Mouse (Mus musculus) thymus, adult 2 months (tissue): ENCODE results near the gene Fkbp6. TPM values are rescaled to one million over a fixed set of nuclear protein-coding genes. Genes with fewer than 3 reads are reported as not detected.

ENCODE experiments used
- DNase-seq: peaks from one replicate; pipeline ENCODE4 v3.0.0; 2021
- H3K27ac ChIP-seq: fragments of 200-500 bp; 2 replicates; pipeline ENCODE4 v1.5.1; 2012; ENCODE audit warnings: low read length, control low read depth; ENCODE audit not compliant: control insufficient read depth, insufficient read depth
- H3K27me3 ChIP-seq: fragments of 200-500 bp; 2 replicates; pipeline ENCODE4 v1.6.1; 2012; ENCODE audit warnings: mild to moderate bottlenecking, low read length, moderate library complexity, mixed read lengths; ENCODE audit not compliant: control insufficient read depth, insufficient read depth
- H3K36me3 ChIP-seq: fragments of 200-500 bp; 2 replicates; pipeline ENCODE4 v1.6.1; 2012; ENCODE audit warnings: mild to moderate bottlenecking, low read length, moderate library complexity; ENCODE audit not compliant: control insufficient read depth, insufficient read depth
- H3K4me1 ChIP-seq: fragments of 200-500 bp; replicated peaks from 2 replicates; pipeline ENCODE4 v1.6.1; 2012; ENCODE audit warnings: low read length; ENCODE audit not compliant: control insufficient read depth, insufficient read depth
- H3K4me3 ChIP-seq: fragments of 200-500 bp; 2 replicates; pipeline ENCODE4 v1.5.1; 2012; ENCODE audit warnings: mild to moderate bottlenecking, low read length, control low read depth, moderate library complexity; ENCODE audit not compliant: control insufficient read depth, insufficient read depth
- CTCF ChIP-seq: fragments of 200-500 bp; IDR thresholded peaks from 2 replicates; pipeline ENCODE4 v1.5.1; 2012; ENCODE audit warnings: mild to moderate bottlenecking, control low read depth, low read length, moderate library complexity, borderline replicate concordance; ENCODE audit not compliant: control insufficient read depth, poor library complexity, insufficient read depth; ENCODE audit errors: extremely low read depth
- POLR2A ChIP-seq: fragments of 200-500 bp; IDR thresholded peaks from 2 replicates; pipeline ENCODE4 v1.6.1; 2012; ENCODE audit warnings: mild to moderate bottlenecking, low read length, control low read depth, moderate library complexity; ENCODE audit not compliant: control insufficient read depth, poor library complexity, insufficient read depth; ENCODE audit errors: extremely low read depth
- WGBS: fragments of 180-500 bp; shearing (Covaris S2); methylation state at CpG from one replicate; pipeline ENCODE4 v1.1.7; 2018; 5-methylcytosine and 5-hydroxymethylcytosine counted together
- polyA plus RNA-seq: library from polyadenylated mRNA; depleted of rRNA; stranded (reverse); fragments of >200 nt; gene quantifications from 2 replicates; pipeline ENCODE4 v1.2.3, GENCODE M21; 2012

Gene Fkbp6
- polyA plus RNA-seq, 1 experiment, result not detected

DNA sequence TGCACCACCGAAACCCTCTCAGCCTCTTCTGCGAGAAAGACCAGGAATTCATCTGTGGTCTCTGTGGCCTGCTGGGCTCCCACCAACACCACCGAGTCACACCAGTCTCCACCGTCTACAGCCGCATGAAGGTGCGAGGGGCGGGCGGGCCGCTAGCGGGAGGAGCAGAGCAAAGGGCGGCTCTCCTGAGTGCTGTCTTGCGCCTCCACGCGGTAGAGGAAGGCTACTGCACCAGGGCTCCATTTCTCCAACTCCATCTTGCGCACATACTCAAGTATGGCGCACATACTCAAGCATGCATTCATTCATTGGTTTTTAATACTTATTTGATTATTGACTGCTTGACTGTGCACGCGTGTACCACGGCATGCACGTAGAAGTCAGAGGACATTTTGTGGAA is 3.7 kb upstream of the Fkbp6 start:
- 30% methylated on average over 20 of the region's 20 CpGs for WGBS
- no peak for DNase-seq
- no peaks in the 10 kb centered on the region for H3K27me3 ChIP-seq
- TF ChIP-seq CTCF (no peak), POLR2A (no peak)
- H3K27ac ChIP-seq, result no peak overlapping the region
- no peaks in the 10 kb centered on the region for H3K36me3 ChIP-seq
- H3K4me1 ChIP-seq, result no peaks in the 10 kb centered on the region
- no peak overlapping the region for H3K4me3 ChIP-seq

DNA sequence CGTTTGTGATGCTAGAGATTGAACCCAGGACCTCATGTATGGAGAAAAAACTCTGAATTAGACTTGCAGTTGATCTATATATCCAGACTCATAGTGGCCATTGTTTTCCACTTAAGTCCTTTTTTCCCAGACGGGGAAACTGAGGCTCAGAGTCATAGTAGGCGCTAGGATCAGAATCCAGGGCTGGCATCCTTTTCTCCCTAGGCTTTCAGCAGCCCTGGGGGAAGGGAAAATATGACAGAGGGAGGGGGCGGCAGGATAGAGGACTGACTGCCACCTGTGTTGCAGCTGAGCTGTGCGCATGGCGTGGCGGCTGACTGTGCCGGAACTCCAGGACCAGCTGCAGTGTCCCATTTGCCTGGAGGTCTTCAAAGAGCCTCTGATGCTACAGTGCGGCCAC is 3.2 kb upstream of the Fkbp6 start, which contains the start of gene Trim50:
Gene Trim50, plus strand, starts transcription at position 301 of the 400 bp plus-strand sequence.
- DNase-seq, result no peak
- Histone ChIP-seq H3K4me1 (no peaks in the 10 kb centered on the region), H3K4me3 (no peak within 1 kb of the TSS), H3K27me3 (no peaks in the 10 kb centered on the region), H3K36me3 (no peaks in the 10 kb centered on the region), H3K27ac (no peak within 1 kb of the TSS)
- no peak for TF ChIP-seq POLR2A
- no peak for TF ChIP-seq CTCF
- WGBS, result 81% methylated on average over 9 of the region's 9 CpGs

DNA sequence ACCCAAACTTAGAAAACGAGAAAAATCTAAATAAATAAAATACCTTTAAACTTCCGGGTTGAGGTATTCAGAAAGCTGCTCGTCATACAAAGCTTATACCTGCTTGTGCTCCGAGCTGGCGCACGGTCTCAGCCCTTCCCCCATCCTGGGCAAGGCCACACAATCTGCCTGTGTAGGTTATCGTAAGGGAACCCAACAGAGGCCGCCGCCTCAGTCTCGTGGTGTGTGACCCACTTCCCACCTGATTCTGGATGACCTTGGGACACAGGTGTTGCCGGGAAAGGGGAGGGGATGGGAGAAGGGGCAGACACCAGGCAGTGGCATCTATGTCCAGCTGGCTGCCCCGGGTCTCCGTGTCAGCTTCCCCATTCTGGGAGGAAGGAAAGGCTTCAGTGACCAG is 1.8 kb upstream of the Fkbp6 start:
- H3K27ac ChIP-seq, result no peak overlapping the region
- no peak for DNase-seq
- WGBS, result 76% methylated on average over 13 of the region's 13 CpGs
- no peaks in the 10 kb centered on the region for H3K36me3 ChIP-seq
- H3K4me3 ChIP-seq, result no peak overlapping the region
- TF ChIP-seq POLR2A (no peak), CTCF (no peak)
- H3K27me3 ChIP-seq, result no peaks in the 10 kb centered on the region
- no peaks in the 10 kb centered on the region for H3K4me1 ChIP-seq

DNA sequence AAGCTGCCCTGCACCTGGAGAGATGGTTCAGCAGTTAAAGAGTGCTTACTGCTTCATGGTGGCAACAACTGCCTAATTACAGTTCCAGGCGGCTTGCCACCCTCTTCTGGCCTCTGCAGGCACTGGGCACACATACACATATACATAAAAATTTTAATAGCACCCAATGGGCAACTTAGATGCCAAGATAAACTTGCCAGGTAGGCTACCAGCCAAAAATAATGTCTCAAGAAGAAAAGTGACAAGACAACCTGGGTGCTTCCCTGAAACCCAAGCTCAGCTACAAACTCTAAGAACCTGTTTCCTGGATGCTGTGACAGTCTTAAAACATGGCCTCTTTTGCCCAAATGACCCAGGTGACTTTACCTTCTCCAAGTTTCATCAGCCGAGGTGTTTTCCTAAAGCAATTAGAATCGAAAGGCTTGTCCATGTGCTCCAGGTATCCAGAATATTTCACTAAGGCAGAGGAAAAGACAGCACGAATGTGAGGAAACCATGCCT is 2.3 kb downstream of the Fkbp6 start:
- Histone ChIP-seq H3K36me3 (no peaks in the 10 kb centered on the region), H3K27me3 (no peaks in the 10 kb centered on the region), H3K27ac (no peak overlapping the region), H3K4me3 (no peak overlapping the region), H3K4me1 (no peaks in the 10 kb centered on the region)
- TF ChIP-seq POLR2A (no peak), CTCF (no peak)
- WGBS, result 82% methylated on average over 4 of the region's 4 CpGs
- DNase-seq, result no peak

DNA sequence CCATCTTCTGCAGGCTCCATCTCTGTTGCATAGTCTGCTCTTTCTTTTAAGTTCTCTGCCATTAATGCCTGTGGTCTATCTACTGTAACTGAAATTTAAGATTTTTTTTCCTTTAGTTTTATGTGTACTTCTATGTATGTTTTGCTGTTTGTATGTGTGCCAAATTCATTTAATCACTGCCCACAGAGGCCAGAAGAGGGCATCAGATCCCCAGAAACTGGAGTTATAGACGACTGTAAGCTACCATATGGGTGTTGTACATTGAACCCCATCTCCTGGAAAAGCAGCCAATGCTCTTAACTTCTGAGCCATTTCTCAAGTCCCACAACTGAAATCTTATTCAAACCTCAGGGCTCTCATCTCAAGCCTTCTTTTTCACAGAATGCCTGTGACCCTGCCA is 3.4 kb downstream of the Fkbp6 start:
- H3K27me3 ChIP-seq, result no peaks in the 10 kb centered on the region
- 13% methylated on average over 1 of the region's 1 CpGs for whole genome bisulfite sequencing
- no peak for TF ChIP-seq CTCF
- no peak for TF ChIP-seq POLR2A
- no peak for DNase-seq
- no peaks in the 10 kb centered on the region for H3K36me3 ChIP-seq
- H3K27ac ChIP-seq, result no peak overlapping the region
- no peak overlapping the region for H3K4me3 ChIP-seq
- no peaks in the 10 kb centered on the region for H3K4me1 ChIP-seq

DNA sequence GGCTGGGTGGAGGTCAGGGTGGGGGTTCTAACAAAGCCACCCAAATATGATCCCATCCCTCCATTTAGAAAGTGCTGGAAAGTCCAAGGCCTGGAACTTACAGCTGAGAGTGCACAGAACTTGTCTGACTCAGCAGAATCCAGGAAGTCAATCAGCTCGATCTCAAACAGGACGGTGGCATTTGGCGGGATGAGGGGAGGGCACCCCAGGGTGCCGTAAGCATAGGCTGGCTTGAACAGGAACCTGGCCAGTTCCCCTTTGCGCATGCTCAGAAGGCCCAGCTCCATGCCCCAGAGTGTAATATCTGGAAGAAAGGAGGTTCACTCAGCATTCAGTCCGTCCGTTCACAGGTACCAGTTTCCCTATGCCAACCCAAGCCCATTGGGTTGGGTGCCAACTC is 3.9 kb downstream of the Fkbp6 start:
- no peak for TF ChIP-seq CTCF
- no peaks in the 10 kb centered on the region for H3K27me3 ChIP-seq
- no peaks in the 10 kb centered on the region for H3K36me3 ChIP-seq
- no peak overlapping the region for H3K4me3 ChIP-seq
- no peak overlapping the region for H3K27ac ChIP-seq
- 29% methylated on average over 7 of the region's 7 CpGs for WGBS
- H3K4me1 ChIP-seq, result no peaks in the 10 kb centered on the region
- no peak for DNase-seq

DNA sequence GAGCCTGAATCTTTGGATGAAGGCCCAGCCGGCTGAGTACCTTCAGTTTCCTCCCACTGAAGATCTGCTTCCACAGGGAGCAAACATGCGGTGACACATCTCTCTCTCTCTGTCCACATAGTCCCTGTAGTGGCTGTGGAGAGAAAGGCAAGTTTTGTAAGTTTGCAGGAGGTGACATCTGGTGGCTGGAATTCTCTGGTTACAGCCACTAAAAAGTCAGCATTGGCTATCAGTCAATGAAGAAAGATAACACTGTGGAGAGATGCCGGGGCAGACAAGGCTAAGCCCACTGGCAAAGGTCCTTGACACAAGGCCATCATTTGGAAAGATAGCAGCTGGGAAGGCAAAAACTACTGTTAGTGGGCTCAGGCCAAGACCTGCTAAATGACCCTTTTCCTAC is 12.3 kb downstream of the Fkbp6 start:
- no peak for DNase-seq
- no peak overlapping the region for H3K27ac ChIP-seq
- H3K36me3 ChIP-seq, result no peaks in the 10 kb centered on the region
- 90% methylated on average over 3 of the region's 3 CpGs for WGBS
- TF ChIP-seq CTCF (no peak), POLR2A (no peak)
- H3K27me3 ChIP-seq, result no peaks in the 10 kb centered on the region
- H3K4me1 ChIP-seq, result no peaks in the 10 kb centered on the region
- H3K4me3 ChIP-seq, result no peak overlapping the region
